Mouse (Mus musculus) cerebellum, adult 2 months (tissue): Measurements from ENCODE around the gene Rin3. TPM values are rescaled to one million over a fixed set of nuclear protein-coding genes. Genes with fewer than 3 reads are reported as not detected.

Source experiments
- DNase-seq, 2 experiments: peaks; one replicate each; pipeline ENCODE4 v3.0.0; 2021
- H3K27ac ChIP-seq: fragments of 200-500 bp; 2 replicates; pipeline ENCODE4 v1.5.1; 2012; ENCODE audit warnings: low read length, control low read depth, inconsistent platforms; ENCODE audit not compliant: insufficient read depth
- H3K27me3 ChIP-seq: fragments of 200-500 bp; 2 replicates; pipeline ENCODE4 v1.6.1; 2012; ENCODE audit warnings: inconsistent platforms, mild to moderate bottlenecking, low read length, moderate library complexity; ENCODE audit not compliant: control insufficient read depth, insufficient read depth
- H3K4me1 ChIP-seq: fragments of 200-500 bp; 2 replicates; pipeline ENCODE4 v1.6.1; 2011; ENCODE audit warnings: low read length; ENCODE audit not compliant: control insufficient read depth, insufficient read depth
- H3K4me3 ChIP-seq: fragments of 200-500 bp; replicated peaks from 2 replicates; pipeline ENCODE3; 2011; ENCODE audit warnings: mild to moderate bottlenecking, low read depth, low read length, control low read depth; ENCODE audit not compliant: insufficient read depth
- CTCF ChIP-seq: fragments of 200-500 bp; IDR thresholded peaks from 2 replicates; pipeline ENCODE4 v1.5.1; 2011; ENCODE audit warnings: low read depth, mild to moderate bottlenecking, control low read depth, low read length, moderate library complexity, borderline replicate concordance; ENCODE audit not compliant: insufficient read depth
- POLR2A ChIP-seq: fragments of 200-500 bp; IDR thresholded peaks from 2 replicates; pipeline ENCODE4 v1.6.1; 2011; ENCODE audit warnings: low read length, control low read depth, borderline replicate concordance; ENCODE audit not compliant: insufficient read depth
- WGBS: fragments of 180-500 bp; shearing (Covaris S2); methylation state at CpG from one replicate; pipeline ENCODE4 v1.1.7; 2018; 5-methylcytosine and 5-hydroxymethylcytosine counted together
- polyA plus RNA-seq: library from polyadenylated mRNA; depleted of rRNA; stranded (reverse); fragments of >200 nt; gene quantifications from 2 replicates; pipeline ENCODE4 v1.2.3, GENCODE M21; 2012

Rin3 gene
- polyA plus RNA-seq, 1 experiment = 1.2 TPM

DNA sequence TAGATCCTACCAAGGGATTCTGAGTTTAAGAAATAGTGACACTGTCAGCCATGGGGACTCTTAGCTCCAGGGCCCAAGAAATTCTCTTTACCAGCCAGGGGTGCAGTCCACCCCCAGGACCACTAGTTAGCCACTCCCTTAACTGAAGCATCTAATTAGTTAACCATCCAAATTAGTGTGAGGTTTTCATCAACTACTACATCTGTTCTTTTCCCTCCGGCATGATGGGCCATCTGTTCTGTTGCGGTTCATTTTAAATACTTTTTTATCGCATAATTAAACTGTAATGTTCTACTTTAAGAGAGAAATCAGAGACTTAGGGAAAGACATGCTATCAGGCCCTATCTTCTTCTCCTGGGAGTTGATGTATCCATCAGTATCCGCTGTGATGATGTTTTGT is 32.5 kb upstream of the Rin3 start:
- WGBS = 55% methylated on average over 4 of the region's 4 CpGs
- Histone ChIP-seq H3K27ac (no peak overlapping the region), H3K27me3 (no peaks in the 10 kb centered on the region), H3K4me3 (no peak overlapping the region), H3K4me1 (no peaks in the 10 kb centered on the region; the same call in 1 of the 2 replicates)
- peak in 1 of 2 experiments; percentile 9 for DNase-seq
- TF ChIP-seq POLR2A = no peak
- no peak for TF ChIP-seq CTCF

DNA sequence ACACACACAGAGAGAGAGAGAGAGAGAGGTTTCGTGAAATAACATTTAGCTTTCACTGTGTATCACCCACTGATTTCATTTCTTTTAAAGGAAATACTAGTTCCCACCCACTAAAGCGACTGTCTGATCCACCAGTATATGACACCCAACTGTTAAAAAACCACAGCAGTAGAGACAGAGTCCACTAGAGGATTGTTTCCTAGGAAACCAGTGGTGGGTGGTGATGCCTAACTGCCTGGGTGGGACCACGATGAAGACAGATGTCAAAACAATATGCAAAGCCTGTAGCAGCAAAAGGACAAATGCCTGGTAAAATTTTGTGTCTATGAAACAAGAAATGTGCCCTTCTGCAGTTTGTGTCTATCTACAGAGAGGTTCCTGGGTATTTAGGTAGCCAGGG is 31.8 kb upstream of the Rin3 start:
- no peak overlapping the region for H3K27ac ChIP-seq
- no peak for DNase-seq
- 83% methylated on average over 3 of the region's 3 CpGs for WGBS

DNA sequence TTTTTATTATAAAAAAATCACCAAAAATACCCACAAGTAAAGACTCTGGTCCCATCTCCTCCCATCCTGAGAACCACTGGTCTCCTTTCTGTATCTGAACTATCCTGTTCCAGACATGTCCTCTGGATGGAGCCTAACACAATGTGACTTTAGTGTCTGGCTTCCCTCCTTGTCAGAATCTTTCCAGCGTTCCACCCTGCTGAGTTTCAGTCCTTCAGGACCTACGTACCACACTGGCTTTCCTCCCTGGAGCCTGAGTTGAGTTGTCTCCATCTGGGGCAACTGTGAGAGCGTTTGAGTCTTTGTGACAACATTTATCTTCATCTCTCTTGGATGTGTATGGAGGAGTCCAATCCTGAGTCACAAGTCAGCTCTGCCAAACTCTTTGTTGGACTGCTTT is 30.9 kb upstream of the Rin3 start:
- 56% methylated on average over 3 of the region's 3 CpGs for WGBS
- H3K27me3 ChIP-seq = no peaks in the 10 kb centered on the region
- no peak overlapping the region for H3K27ac ChIP-seq
- no peak for DNase-seq
- H3K4me1 ChIP-seq = no peaks in the 10 kb centered on the region; the same call in 1 of the 2 replicates
- TF ChIP-seq POLR2A (no peak), CTCF (no peak)
- no peak overlapping the region for H3K4me3 ChIP-seq

More for the DNA sequence above, 31.8 kb upstream of the Rin3 start:
- TF ChIP-seq POLR2A (no peak), CTCF (no peak)
- H3K4me3 ChIP-seq = no peak overlapping the region
- no peaks in the 10 kb centered on the region for H3K27me3 ChIP-seq
- H3K4me1 ChIP-seq = no peaks in the 10 kb centered on the region; the same call in 1 of the 2 replicates

DNA sequence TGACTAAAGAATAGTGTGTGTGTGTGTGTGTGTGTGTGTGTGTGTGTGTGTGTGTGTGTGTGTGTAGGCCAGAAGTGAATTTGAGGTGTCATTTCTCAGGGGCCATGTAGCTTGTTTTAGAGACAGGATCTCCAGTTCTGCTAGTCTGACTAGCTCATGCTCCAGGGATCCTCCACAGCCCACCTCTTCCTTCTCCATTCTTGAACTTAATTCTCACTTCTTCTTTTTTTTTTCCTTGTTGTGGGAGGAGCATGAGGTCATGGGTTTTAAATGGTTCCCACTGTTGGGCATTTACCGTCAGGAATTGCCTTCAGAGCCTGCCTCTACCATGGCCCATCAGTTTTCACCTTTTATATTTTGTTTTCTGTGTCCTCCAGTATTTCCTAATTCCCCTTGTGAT is 30.3 kb upstream of the Rin3 start:
- WGBS = 89% methylated on average over 1 of the region's 1 CpGs
- H3K4me1 ChIP-seq = no peaks in the 10 kb centered on the region; the same call in 1 of the 2 replicates
- TF ChIP-seq POLR2A (no peak), CTCF (no peak)
- no peak for DNase-seq
- H3K4me3 ChIP-seq = no peak overlapping the region
- no peaks in the 10 kb centered on the region for H3K27me3 ChIP-seq
- no peak overlapping the region for H3K27ac ChIP-seq

DNA sequence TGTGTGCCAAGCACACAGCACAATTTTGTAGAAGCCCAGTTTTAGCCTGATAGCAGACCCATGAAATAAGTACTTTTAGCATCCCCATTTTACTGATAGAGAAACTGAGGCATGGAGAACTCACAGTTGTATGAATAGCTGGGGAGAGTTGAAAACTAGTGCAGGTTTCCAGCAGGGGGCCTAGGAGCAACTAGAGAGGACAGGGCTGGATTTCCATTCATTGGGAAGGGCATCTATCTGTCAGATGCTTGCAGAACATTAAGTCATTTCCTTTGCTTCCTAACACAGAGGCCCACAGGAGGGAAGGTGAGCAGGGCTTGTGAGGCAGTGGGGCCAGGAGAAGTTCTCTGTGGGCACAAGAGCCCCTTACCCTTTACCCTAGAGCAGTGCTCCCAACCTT is 27.8 kb upstream of the Rin3 start:
- DNase-seq = no peak
- Histone ChIP-seq H3K4me1 (no peaks in the 10 kb centered on the region; the same call in 1 of the 2 replicates), H3K4me3 (no peak overlapping the region), H3K27me3 (no peaks in the 10 kb centered on the region), H3K27ac (no peak overlapping the region)
- no peak for TF ChIP-seq POLR2A
- no peak for TF ChIP-seq CTCF

DNA sequence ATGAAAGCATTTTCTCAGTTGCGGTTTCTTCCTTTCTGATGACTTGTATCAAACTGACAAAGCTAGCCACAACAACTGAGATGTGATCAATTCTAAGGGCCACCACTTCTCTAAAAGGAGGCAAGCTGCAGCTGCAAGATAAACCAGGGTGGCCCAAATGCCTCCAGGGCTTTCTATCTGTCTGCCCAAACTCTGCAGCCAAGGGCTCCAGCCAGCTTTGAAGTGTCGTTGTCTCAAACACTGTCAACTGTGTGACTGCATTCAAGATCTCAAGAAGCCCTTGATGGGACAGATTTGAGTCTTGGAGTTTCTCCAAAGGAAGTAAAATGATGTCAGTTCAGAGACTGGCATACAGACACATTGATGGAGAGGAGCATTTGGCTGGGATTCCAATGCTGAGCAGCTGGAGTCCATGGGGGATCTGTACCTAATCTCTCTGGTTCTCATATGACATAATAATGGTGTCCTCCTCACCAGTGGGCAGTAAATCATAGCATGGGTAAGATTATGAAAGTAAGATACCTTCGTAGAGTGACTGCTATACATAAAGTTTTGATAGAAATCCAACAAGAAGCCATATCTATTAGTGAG is 24.2 kb upstream of the Rin3 start:
- 69% methylated on average over 3 of the region's 3 CpGs for WGBS
- Histone ChIP-seq H3K27ac (no peak overlapping the region), H3K4me3 (no peak overlapping the region), H3K4me1 (no peaks in the 10 kb centered on the region), H3K27me3 (no peaks in the 10 kb centered on the region)
- no peak for DNase-seq
- no peak for TF ChIP-seq CTCF
- TF ChIP-seq POLR2A = no peak

DNA sequence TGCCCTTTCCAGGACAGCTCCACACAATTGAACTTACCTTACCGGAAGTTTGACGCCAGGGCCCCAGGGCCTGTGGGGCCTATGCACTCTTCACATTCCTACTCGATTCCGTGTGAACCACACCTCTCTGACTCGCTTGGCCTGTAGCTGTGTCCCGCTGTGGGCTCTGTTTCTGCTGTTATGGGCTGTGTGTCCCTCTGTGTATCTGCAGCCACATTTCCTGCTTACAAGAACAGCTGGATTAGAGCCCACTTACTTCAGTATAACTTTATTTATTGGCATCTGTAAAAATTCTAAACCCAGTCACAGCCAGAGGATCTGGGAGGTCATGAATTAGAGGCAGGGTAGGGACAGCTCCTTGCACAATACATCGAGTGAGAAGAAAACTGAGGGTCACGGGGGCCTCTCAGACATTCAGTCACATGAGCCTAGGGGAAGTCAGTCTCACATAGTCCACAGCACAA is 20.9 kb upstream of the Rin3 start:
- H3K27ac ChIP-seq = no peak overlapping the region
- no peak for DNase-seq
- 77% methylated on average over 8 of the region's 8 CpGs for WGBS
- TF ChIP-seq POLR2A (no peak), CTCF (no peak)
- H3K4me1 ChIP-seq = no peaks in the 10 kb centered on the region
- H3K27me3 ChIP-seq = no peaks in the 10 kb centered on the region
- H3K4me3 ChIP-seq = no peak overlapping the region

DNA sequence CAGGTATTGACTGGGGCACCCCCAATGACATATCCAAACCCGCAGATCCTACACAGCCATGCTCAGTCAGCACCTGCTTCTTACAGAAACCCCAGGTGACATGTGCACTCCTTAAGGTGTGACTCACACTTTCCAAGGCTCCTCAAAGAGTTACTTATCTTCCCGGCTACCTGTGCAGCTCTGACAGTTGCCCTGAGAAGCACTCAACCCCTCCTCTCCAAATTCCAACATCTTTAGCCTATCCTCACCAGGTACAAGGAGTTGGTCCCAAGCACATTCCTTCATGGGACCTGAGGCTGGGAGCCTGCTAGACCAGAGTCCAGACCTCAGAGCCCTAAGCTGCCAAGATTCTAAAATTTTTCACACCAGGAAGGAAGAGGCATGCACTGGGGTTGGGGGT is 20.0 kb upstream of the Rin3 start:
- Histone ChIP-seq H3K4me1 (no peaks in the 10 kb centered on the region), H3K27me3 (no peaks in the 10 kb centered on the region), H3K27ac (no peak overlapping the region), H3K4me3 (no peak overlapping the region)
- no peak for DNase-seq
- TF ChIP-seq CTCF = no peak
- no peak for TF ChIP-seq POLR2A
- 92% methylated on average over 2 of the region's 2 CpGs for WGBS

DNA sequence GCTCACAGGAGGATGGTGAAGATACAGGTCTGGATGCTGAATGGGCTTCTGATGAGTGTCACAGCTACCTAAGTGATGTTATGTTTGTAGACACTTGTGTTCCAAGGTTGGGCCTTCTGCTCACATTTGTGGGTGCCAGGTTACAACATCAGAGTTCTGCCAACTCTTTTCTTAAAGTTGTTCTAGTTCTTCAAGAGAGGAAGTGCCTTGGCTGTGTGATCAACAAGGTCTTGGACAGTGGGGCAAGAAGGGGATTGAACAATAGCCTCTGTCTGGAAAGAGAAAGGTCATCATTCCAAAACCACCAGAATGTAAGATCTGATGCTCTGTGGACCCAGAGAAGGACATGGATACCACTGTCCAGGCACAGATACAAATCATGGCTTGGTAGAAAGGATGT is 19.6 kb upstream of the Rin3 start:
- H3K4me3 ChIP-seq = no peak overlapping the region
- no peaks in the 10 kb centered on the region for H3K4me1 ChIP-seq
- H3K27me3 ChIP-seq = no peaks in the 10 kb centered on the region
- no peak for DNase-seq
- TF ChIP-seq POLR2A (no peak), CTCF (no peak)
- no peak overlapping the region for H3K27ac ChIP-seq
